Comparison of ENCODE assay signal across 22 mouse cellular contexts in genomic region chr17:6884531-6884930, GRCm38 (mm10).
"Had no signal": no experiment of that assay in that cellular context is flagged by ENCODE, and none has a peak within 500 bp of the region (broad histone marks: within the 10 kb centered on the region; RNA-seq: fewer than 3 reads in every experiment).

No protein-coding gene starts in this region.

- H3K4me3 ChIP-seq: layer of hippocampus, adult 2 months; limb, embryonic 12.5 days; limb, embryonic 15.5 days; midbrain, embryonic 15.5 days; myocyte; neural tube, embryonic 13.5 days; stomach, embryonic 15.5 days had no signal

- H3K27ac ChIP-seq: kidney, postnatal 0 days; layer of hippocampus, adult 2 months; limb, embryonic 12.5 days; limb, embryonic 15.5 days; liver, embryonic 14.5 days; macrophage; midbrain, embryonic 15.5 days; neural tube, embryonic 13.5 days; stomach, embryonic 15.5 days had no signal

- H3K9ac ChIP-seq: limb, embryonic 12.5 days; limb, embryonic 15.5 days; liver, embryonic 14.5 days; liver, postnatal 0 days; lung, embryonic 14.5 days; midbrain, embryonic 15.5 days; neural tube, embryonic 13.5 days; stomach, embryonic 15.5 days had no signal

- H3K36me3 ChIP-seq: limb, embryonic 12.5 days; limb, embryonic 15.5 days; midbrain, embryonic 15.5 days; neural tube, embryonic 13.5 days; stomach, embryonic 15.5 days had no signal

- H3K27me3 ChIP-seq: limb, embryonic 12.5 days; limb, embryonic 15.5 days; midbrain, embryonic 15.5 days; neural tube, embryonic 13.5 days; stomach, embryonic 15.5 days had no signal

- H3K9me3 ChIP-seq: limb, embryonic 12.5 days; limb, embryonic 15.5 days; midbrain, embryonic 15.5 days; neural tube, embryonic 13.5 days; stomach, embryonic 15.5 days had no signal

- DNase-seq: kidney, adult 2 months; kidney, postnatal 25 days; layer of hippocampus, adult 9-11 months; liver, postnatal 0 days; lung, embryonic 14.5 days; right cerebral cortex, adult 18-20 months; right cerebral cortex, postnatal 25 days; spleen, adult 18-20 months; thymus, postnatal 25 days had no signal

- ATAC-seq: intestine, postnatal 0 days; liver, postnatal 0 days; lung, postnatal 0 days; midbrain, embryonic 15.5 days had no signal

- H3K4me1 ChIP-seq: limb, embryonic 12.5 days; limb, embryonic 15.5 days; midbrain, embryonic 15.5 days; neural tube, embryonic 13.5 days; stomach, embryonic 15.5 days had no signal

- H3K4me2 ChIP-seq: limb, embryonic 12.5 days; limb, embryonic 15.5 days; liver, embryonic 11.5 days; lung, embryonic 14.5 days; midbrain, embryonic 15.5 days; neural tube, embryonic 13.5 days; stomach, embryonic 15.5 days had no signal
